Comparison of ENCODE assay signal across 8 mouse cellular contexts in the genomic region with DNA sequence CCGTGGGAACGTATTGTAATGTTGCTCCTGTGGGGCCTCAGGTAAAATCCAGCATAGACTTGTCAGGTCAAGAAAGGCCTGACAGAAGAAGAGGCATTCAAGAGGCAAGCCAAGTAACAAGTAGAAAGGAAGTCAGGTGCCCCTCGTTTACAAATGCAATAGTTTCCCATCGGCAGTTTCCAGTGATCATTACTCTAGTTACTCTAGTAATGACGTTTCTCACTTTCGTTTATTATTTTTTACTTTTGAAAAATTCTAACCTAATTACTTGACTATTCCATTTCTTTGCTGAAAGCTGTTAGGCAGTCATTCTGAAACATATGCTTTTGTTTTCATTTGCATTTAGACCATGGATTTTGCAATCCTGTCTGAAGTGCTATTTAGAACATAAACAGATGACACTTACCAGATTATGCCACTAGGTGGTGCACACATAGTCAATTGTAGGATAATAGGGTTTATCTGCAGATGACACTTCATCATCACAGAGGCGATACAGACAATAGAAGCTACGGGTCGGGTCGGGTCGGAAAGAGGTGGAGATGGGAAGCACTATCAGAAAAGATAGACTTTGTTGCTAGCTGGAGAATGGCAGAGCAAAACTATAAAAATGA.
DNase-seq lines count a peak whose midpoint lies in the region; ATAC-seq and TF ChIP-seq lines count a peak whose summit lies in the region.

No protein-coding gene starts in this region.

- DNase-seq in cerebellum, adult 2 months: peak in 1 of 2 experiments; percentile 6
- DNase-seq in cerebellum, adult 11 months: no peak
- DNase-seq in liver, adult 2 months (ENCODE audit: extremely low read depth, low read depth, low spot score): peak; percentile 29
- DNase-seq in brain, adult 2 months (ENCODE audit: low read depth, low spot score): peak; percentile 80
- DNase-seq in midbrain, embryonic 14.5 days: peak; percentile 88

- no peaks in the 10 kb centered on the region for H3K9me3 ChIP-seq in liver, embryonic 12.5 days (replicated peaks)
- no peaks in the 10 kb centered on the region for H3K9me3 ChIP-seq in hindbrain, embryonic 16.5 days (ENCODE audit: control insufficient read depth, low read length)
- H3K9me3 ChIP-seq in midbrain, embryonic 14.5 days (ENCODE audit: control insufficient read depth, low read length): no peaks in the 10 kb centered on the region

- no peak for ATAC-seq in liver, embryonic 12.5 days
- ATAC-seq in hindbrain, embryonic 16.5 days: peak; percentile 78; the same call in 1 of the 2 replicates
- ATAC-seq in midbrain, embryonic 14.5 days (ENCODE audit: low FRiP score, low TSS enrichment): peak; percentile 53; the same call in 1 of the 2 replicates
- ATAC-seq in monocyte, adult 5-6 weeks (replicated peaks; ENCODE audit: insufficient number of reproducible peaks, low FRiP score, low TSS enrichment, poor library complexity, severe bottlenecking): no peak

- no peak overlapping the region for H3K4me2 ChIP-seq in liver, embryonic 12.5 days
- peak overlapping the region; percentile 7; the same call in 1 of the 2 replicates for H3K4me2 ChIP-seq in hindbrain, embryonic 16.5 days (ENCODE audit: low read length)
- H3K4me2 ChIP-seq in midbrain, embryonic 14.5 days (ENCODE audit: low read length): no peak overlapping the region

- no peaks in the 10 kb centered on the region for H3K36me3 ChIP-seq in liver, adult 2 months (ENCODE audit: control insufficient read depth, insufficient read depth, low read length)
- H3K36me3 ChIP-seq in liver, embryonic 12.5 days: no peaks in the 10 kb centered on the region
- H3K36me3 ChIP-seq in hindbrain, embryonic 16.5 days (ENCODE audit: control insufficient read depth, insufficient read depth, low read length): no peaks in the 10 kb centered on the region
- H3K36me3 ChIP-seq in midbrain, embryonic 14.5 days (ENCODE audit: control insufficient read depth, insufficient read depth, low read length): no peaks in the 10 kb centered on the region

- no peaks in the 10 kb centered on the region for H3K27me3 ChIP-seq in cerebellum, adult 2 months (ENCODE audit: control insufficient read depth, insufficient read depth, low read length)
- H3K27me3 ChIP-seq in liver, adult 2 months (ENCODE audit: control insufficient read depth, insufficient read depth, low read length): no peaks in the 10 kb centered on the region
- no peaks in the 10 kb centered on the region for H3K27me3 ChIP-seq in liver, embryonic 12.5 days (replicated peaks)
- H3K27me3 ChIP-seq in hindbrain, embryonic 16.5 days (replicated peaks; ENCODE audit: control insufficient read depth, insufficient read depth, low read length): no peaks in the 10 kb centered on the region
- H3K27me3 ChIP-seq in midbrain, embryonic 14.5 days (ENCODE audit: control insufficient read depth, insufficient read depth, low read length): no peaks in the 10 kb centered on the region

- no peaks in the 10 kb centered on the region for H3K4me1 ChIP-seq in cerebellum, adult 2 months (ENCODE audit: control insufficient read depth, insufficient read depth, low read length)
- no peaks in the 10 kb centered on the region for H3K4me1 ChIP-seq in liver, adult 2 months (ENCODE audit: control insufficient read depth, insufficient read depth, low read length)
- no peaks in the 10 kb centered on the region for H3K4me1 ChIP-seq in liver, embryonic 12.5 days
- no peaks in the 10 kb centered on the region for H3K4me1 ChIP-seq in hindbrain, embryonic 16.5 days (ENCODE audit: control insufficient read depth, insufficient read depth, low read depth, low read length)
- H3K4me1 ChIP-seq in midbrain, embryonic 14.5 days (ENCODE audit: control insufficient read depth, insufficient read depth, low read length): no peaks in the 10 kb centered on the region

- peak; percentile 23; the same call in 1 of the 2 replicates for TF ChIP-seq CTCF in cerebellum, adult 2 months (IDR thresholded peaks at IDR 0.05; ENCODE audit: borderline replicate concordance, insufficient read depth, low read depth, low read length)
- peak; percentile 29; the same call in 1 of the 2 replicates for TF ChIP-seq CTCF in liver, adult 2 months (IDR thresholded peaks at IDR 0.05; ENCODE audit: low read depth, low read length)

- H3K79me2 ChIP-seq in liver, adult 2 months (ENCODE audit: control insufficient read depth, insufficient read depth, low read length): no peaks in the 10 kb centered on the region

- WGBS in cerebellum, adult 2 months: 55% methylated on average over 11 of the region's 11 CpGs
- WGBS in liver, adult 2 months: 58% methylated on average over 11 of the region's 11 CpGs
- 50% methylated on average over 11 of the region's 11 CpGs for WGBS in liver, embryonic 12.5 days (ENCODE audit: insufficient replicate concordance)
- WGBS in hindbrain, embryonic 16.5 days: 57% methylated on average over 11 of the region's 11 CpGs
- 66% methylated on average over 11 of the region's 11 CpGs for WGBS in midbrain, embryonic 14.5 days

- H3K4me3 ChIP-seq in cerebellum, adult 2 months (replicated peaks; ENCODE audit: insufficient read depth, low read depth, low read length): no peak overlapping the region
- H3K4me3 ChIP-seq in liver, adult 2 months (ENCODE audit: insufficient read depth, low read depth, low read length): no peak overlapping the region
- H3K4me3 ChIP-seq in liver, embryonic 12.5 days: no peak overlapping the region
- no peak overlapping the region for H3K4me3 ChIP-seq in hindbrain, embryonic 16.5 days (ENCODE audit: low read length)
- no peak overlapping the region for H3K4me3 ChIP-seq in midbrain, embryonic 14.5 days (replicated peaks; ENCODE audit: low read depth, low read length)

- H3K9ac ChIP-seq in liver, adult 2 months (ENCODE audit: low read depth, low read length): no peak overlapping the region
- H3K9ac ChIP-seq in liver, embryonic 12.5 days: no peak overlapping the region
- H3K9ac ChIP-seq in hindbrain, embryonic 16.5 days (ENCODE audit: low read depth, low read length): no peak overlapping the region
- no peak overlapping the region for H3K9ac ChIP-seq in midbrain, embryonic 14.5 days (replicated peaks; ENCODE audit: low read length)

- no peak overlapping the region for H3K27ac ChIP-seq in cerebellum, adult 2 months (ENCODE audit: insufficient read depth, low read length)
- H3K27ac ChIP-seq in liver, adult 2 months (replicated peaks; ENCODE audit: insufficient read depth, low read depth, low read length): no peak overlapping the region
- no peak overlapping the region for H3K27ac ChIP-seq in liver, embryonic 12.5 days
- H3K27ac ChIP-seq in hindbrain, embryonic 16.5 days (ENCODE audit: low read depth, low read length): no peak overlapping the region
- H3K27ac ChIP-seq in midbrain, embryonic 14.5 days (replicated peaks; ENCODE audit: low read depth, low read length): no peak overlapping the region

- no peak for TF ChIP-seq POLR2A in cerebellum, adult 2 months (IDR thresholded peaks at IDR 0.05; ENCODE audit: borderline replicate concordance, insufficient read depth, low read length)
- TF ChIP-seq POLR2A in liver, adult 2 months (IDR thresholded peaks at IDR 0.05; ENCODE audit: extremely low read depth, insufficient read depth, low read length): no peak

Comparison
In these comparisons a context has a peak if more than half of its experiments do, and no peak if none do; other contexts are left out.
1. ATAC-seq: peak in hindbrain, embryonic 16.5 days (single experiment) and midbrain, embryonic 14.5 days (single experiment); none in liver, embryonic 12.5 days (single experiment) and monocyte, adult 5-6 weeks (single experiment).